Mouse (Mus musculus) telencephalon, adult 2 months (tissue): ENCODE measurements around the gene Arhgef15.
"Not testable (repeated sequence)": the region's sequence is repeated elsewhere in the genome, so short reads cannot be mapped to it uniquely, and the experiment has no call there.

Experiments
- DNase-seq: peaks from one replicate; pipeline ENCODE4 v3.0.0-alpha.2; 2011; ENCODE audit warnings: low read depth, low spot score

Arhgef15 gene

DNA sequence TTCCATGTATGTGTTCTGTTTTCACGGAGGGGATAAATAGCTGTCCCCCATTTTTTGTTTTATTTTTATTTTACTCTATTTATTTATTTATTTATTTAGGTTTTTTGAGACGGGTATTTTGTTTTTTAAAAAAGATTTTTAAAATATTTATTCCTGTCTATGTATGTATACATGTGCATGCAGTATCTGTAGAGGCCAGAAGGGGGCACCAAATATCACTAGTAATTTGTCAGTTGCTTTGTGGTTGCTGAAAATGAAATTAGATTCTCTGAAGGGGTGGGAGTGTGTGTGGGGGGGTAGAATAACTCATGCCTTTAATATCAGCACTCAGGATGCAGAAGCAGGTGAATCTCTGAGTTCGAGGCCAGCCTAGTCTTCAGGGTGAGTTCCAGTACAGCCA, 8.6 kb upstream of the Arhgef15 start:
- DNase-seq, result no peak

DNA sequence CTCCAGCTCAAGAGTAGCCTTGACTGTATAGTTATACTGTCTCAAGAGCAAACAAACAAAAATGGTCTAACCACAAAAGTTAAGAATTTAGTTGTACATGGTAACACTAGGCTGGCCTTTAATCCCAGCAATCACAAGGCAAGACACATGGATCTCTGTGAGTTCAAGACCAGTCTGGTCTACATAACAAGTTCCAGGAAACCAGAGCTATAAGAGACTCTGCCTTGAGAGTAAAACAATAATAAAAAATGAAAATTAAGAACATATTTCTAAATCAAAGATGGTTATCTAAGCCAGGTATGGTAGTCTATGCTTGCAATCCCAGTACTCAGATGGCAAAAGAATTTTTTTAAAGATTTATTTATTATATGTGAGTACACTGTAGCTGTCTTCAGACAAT, 7.8 kb upstream of the Arhgef15 start:
- DNase-seq, result no peak

GRCm38 (mm10) chr11:68963405-68963804, 6.1 kb upstream of the Arhgef15 start:
- DNase-seq, result no peak

DNA sequence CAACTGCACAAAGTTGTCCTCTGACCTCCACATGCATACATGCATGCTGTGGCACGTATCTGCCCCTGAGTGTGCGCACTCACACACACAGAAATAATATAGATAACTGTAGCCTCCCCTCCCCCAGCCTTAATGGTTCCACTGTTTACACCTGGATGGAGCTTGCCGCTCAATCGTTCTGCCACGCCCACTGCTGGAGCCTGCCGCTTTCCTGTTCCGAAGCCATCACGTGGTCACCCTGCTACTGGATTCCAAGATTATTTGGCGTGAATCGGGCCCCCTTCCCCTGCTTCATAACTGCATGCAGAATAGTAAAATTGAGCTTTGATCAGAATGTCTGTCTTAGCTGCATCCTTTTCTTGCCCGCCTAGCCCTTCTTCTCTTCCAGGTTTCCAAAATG, 4.9 kb upstream of the Arhgef15 start:
- DNase-seq, result not testable (repeated sequence)

DNA sequence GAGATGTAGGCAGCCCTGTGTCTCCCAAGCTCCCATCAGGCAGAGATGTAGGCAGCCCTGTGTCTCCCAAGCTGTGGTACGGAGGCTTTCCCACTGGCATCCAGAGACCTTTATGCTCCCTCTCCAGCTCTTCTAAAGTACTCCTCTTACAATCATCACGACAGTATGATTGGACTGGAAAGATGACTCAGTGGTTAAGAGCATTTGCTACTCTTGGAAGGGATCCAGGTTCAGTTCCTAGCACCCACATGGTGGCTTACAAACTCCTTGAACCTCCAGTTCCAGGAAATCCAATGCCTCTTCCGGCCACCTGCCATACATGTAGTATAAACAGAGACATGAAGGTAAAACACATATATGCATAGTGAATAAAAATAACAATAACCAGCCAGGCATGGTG, 4.3 kb upstream of the Arhgef15 start:
- DNase-seq, result no peak

DNA sequence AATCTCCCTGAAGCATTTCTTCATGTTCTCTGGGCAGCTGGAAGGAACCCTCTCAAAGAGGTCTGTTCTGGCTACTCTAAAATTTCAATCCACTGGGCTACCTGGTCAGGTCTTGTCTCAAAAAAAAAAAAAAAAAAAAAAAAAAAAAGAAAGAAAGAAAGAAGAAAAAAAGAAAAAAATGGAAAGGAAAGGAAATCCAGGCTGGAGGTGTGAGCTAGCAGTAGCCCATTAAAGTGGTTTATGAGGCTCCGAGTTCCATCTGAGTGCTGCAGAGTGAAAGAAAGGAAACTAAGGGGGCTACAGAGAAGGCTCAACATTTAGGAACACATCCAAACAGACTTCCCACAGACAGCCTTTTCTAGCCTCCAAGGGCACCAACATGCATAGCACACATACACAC, 691 bp upstream of the Arhgef15 start:
- no peak for DNase-seq

DNA sequence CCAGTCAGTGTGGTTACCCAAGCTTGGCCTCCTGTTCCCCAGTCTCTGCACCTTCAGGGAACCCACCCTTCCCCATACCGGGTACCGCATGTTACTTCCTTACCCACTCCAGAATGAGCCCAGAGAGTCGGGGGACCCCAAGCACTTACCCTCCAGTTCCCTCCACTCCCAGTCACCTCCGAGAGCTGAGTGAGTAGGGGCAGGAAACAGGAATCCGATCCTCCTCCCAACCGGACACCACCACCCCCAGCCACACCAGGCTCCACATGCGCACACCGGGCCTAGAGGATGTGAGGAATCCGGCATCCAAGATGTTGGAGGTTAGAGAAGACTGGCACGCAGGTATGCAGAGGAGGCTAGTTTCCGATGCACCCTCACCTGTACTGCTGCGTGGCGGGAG, 583 bp downstream of the Arhgef15 start:
- DNase-seq, result no peak

DNA sequence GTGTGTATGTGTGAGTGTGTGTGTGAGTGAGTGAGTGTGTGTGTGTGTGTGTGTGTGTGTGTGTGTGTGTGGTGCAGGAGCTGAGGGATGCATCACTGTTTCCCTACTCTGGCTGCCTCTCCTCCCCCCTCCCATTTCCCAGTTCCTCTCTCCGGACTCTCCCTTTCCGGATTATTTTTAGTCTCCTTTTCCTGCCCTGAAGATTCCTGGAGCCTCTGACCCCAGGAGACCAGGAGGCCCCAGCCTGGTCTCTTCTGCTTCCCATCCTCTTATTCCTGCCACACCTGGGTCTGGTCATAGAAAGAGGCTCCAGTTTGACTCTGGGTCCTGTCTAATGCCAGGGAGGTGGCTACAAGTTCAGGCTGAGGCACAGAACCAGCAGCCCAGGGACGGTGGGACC, 1.2 kb downstream of the Arhgef15 start:
- no peak for DNase-seq

GRCm38 (mm10) chr11:68955473-68955872, 1.8 kb downstream of the Arhgef15 start:
- DNase-seq, result no peak

DNA sequence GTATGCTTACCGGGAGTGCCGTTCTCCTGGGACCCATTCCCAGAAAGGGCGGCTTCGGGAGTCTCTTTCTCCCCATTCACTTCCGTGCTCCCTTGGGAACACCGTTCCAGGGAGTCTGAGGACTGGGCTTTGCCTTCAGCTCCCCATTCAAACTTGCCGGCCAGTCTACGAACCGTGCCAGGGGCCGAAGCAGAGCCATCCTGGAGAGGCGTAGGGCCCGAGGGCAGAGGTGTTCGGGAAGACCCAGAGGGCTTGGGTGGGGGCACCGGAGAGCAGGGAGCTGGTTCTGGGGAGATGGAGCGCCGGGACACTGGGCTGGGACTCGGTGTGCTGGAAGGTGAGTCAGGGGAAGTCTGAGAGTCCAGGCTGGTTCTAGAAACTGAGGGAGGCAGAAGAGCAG, 2.9 kb downstream of the Arhgef15 start:
- DNase-seq, result no peak

GRCm38 (mm10) chr11:68953903-68954302, 3.4 kb downstream of the Arhgef15 start:
- no peak for DNase-seq

DNA sequence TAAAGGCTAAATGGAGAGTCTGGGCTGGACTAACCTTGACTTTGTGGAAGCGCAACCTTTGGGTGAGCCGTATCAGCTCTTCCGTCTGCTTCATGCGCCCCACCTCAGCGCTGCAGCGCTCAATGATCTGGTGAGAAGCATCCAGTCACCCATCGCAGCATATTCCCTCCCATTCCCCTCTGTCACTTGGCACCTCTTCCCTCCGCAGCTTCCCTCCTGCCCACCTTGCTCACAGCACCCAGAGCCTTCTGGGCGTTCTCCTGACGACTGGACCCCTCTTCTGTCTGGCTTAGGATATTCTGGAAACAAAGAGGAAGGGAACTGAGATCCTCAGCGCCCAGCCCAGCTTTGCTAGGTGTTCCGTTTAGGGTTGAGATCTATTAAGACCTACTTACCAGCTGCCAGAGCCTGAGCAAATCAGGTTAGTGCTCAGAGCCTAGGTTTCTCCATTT, 9.7 kb downstream of the Arhgef15 start:
- no peak for DNase-seq

DNA sequence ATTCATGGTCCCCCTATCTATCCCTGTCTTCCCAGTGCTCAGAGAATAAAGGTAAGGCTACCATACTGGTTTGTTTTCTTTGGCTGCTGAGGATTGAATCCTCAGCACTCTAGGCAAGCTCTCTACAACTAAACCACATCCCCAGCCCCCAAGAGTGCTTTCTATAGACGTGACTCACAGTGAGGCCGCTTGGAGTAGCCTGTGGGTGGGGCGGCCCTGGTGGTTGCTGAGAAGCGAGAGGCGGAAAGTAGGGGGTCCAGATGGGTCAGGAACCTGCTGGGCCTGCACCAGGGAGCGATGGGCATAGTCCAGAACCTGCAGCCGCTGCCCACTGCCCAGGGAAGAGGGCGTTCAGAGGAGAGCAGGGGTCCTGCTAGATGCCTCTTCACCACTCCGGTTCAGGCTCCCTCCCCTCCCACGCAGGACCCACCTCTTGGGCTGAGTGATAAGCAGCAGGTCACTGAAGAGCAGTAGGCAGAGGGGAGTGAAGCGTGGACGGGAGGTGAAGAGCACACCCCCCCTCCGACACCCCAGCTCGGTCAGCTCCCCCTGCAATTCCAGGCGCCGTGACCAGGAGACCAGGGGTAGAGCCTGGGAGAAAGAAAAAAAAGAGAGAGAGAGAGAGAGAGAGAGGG, 10.4 kb downstream of the Arhgef15 start:
- DNase-seq, result no peak

DNA sequence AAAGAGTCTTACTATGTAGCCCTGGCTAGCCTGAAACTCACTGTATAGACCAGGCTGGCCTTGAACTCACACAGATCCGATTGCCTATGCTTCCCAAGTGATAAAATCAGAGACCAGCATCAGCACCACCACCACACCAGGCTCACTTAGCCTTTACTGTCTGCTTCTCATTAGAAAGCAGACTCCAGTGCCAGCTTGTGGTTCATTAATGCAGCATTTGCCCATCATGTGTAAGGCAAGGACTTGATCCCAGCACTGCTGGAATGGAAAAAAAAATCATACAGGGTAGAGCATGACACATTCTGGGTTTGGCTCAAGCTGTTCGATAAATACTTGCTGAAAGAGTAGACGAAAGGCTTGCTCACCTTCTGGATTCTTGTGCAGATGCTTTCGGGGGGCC, 11.3 kb downstream of the Arhgef15 start:
- DNase-seq, result no peak

- DNase-seq, result no peak
Observed at GRCm38 (mm10) chr11:68945245-68945644, 12.0 kb downstream of the Arhgef15 start.

DNA sequence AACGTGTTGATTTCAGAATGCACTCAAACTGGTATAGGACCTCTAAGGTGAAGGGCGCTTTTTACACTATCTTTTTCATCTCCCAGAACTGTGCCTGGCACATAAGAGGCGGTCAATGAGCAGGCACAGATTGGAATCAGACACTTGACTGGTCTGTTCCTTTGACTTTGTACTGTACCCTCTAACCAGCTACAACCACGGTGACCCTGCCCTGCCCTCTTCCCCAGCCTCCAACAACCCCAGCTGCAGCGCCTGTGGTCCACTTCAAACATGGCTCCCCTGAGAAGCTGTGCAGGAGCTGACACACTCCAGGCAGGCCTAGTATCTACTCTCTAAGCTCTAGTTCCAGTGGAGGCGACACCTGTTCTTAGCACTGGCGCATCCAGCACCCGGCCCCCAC, 14.5 kb downstream of the Arhgef15 start:
- no peak for DNase-seq

GRCm38 (mm10) chr11:68940516-68940915, 16.8 kb downstream of the Arhgef15 start:
- DNase-seq, result no peak

GRCm38 (mm10) chr11:68939451-68940304, 17.6 kb downstream of the Arhgef15 start:
- peak; percentile 93 for DNase-seq

- DNase-seq, result not testable (repeated sequence)
Observed at GRCm38 (mm10) chr11:68936951-68937350, 20.3 kb downstream of the Arhgef15 start.

DNA sequence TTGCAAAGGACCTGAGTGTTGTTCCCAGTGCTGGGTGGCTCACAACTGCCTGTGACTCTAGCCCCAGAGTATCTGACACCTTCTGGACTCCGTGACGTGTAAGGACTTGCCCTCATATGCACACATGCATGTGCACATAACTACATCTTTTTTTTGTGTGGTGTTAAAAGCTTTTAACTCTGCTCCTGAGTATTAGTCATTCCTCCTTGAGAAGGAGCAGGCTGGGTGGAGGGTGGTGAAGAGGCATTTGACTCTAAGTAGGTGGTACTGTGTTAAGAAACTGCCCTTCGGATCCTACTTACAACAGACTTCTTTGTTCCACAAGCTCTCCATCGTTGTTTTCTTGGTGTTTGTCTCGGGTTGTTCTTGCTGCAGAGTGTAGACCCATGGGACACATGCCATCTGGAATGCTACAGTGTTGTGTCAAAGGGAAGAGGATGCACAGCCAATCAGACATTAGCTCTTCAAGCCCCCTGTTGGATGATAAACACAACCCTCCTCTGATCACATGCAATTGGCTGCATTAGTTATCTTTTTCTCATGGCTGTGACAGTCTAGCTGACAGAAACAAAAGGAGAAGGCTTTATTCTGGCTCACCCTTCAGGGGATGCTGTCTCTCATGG, 23.3 kb downstream of the Arhgef15 start:
- DNase-seq, result no peak

DNA sequence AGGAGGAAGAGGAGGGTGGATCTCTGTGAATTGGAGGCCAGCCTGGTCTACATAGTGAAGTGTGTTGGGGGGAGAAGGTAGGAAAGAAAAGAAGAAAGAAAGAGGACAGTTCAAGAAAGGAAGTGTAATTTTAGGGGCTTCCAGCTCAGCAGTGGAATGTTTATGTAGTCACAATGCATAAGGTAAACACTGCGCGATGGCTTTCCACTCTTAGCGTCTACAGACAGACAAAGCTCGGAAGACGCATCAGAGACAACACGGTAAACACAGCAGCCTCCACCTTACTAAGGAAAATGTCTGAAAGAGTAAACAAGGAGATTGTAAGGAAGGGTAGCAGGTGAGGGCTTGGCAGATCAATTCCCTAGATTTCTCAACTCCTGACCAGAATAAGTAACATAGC, 27.3 kb downstream of the Arhgef15 start:
- no peak for DNase-seq

- no peak for DNase-seq
Observed at GRCm38 (mm10) chr11:68926981-68927380, 30.3 kb downstream of the Arhgef15 start, which contains the start of gene Odf4. TSS of gene Odf4 (minus strand) at chr11:68927081.

DNA sequence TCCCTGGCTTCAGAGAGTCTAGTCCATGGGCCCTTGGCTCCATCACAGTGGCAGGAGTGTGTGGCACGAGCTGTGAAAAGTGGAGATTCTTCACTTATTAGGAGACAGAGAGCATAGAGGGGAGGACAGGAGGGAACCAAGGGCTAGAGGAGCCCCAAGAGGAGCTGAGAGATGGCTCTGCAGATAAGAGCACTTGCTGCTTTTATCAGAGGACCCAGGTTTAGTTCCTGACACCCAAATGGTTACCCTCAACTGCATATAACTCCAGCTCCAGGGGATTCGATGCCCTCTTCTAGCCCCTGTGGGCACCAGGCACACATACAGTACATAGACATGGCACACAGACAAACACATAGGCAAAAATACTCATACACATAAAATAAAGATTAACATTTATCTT, 32.5 kb downstream of the Arhgef15 start:
- DNase-seq, result no peak
